Mouse (Mus musculus): Measurements from ENCODE around the gene Tmem9b. TPM values are rescaled to one million over a fixed set of nuclear protein-coding genes. Genes with fewer than 3 reads are reported as not detected.
A peak's percentile ranks its signal among the peaks of the same experiment; 100 is the strongest.

Gene Tmem9b
- total and polyA plus RNA-seq, 3 experiments = 25.6 to 40.3 (median 26.6) TPM

DNA sequence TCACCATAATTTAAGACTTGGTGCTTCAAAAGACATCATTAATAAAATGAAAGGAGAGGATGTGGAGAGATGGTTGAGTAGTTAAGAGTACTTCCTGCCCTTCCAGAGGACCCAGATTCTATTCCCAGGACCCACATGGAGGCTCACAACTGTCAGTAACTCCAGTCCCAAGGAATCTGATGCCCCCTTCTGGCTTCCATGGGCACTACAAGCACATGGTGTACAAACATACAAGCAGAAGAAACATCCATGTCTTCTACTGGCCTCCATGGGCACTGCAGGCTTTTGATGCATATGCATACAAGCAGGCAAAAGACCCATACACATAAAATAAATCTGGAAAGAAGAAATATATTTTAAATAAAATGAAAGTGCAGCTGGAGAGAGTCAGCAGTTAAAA is 52.5 kb downstream of the Tmem9b start:
- in situ Hi-C loops (cut with MboI; ENCODE audit: low pct_ligation_motif_present, low pct_unique_long_range_greater_than_20kb, low sequenced_read_pairs) = loop anchor here (10.0 kb wide), 1 partner anchor 175 kb away; no protein-coding TSS in a partner anchor
- TF ChIP-seq MXI1 (IDR thresholded peaks at IDR 0.05; ENCODE audit: low read depth, low read length) (no peak), HCFC1 (IDR thresholded peaks at IDR 0.05; ENCODE audit: low read depth, low read length) (no peak), MAX (IDR thresholded peaks at IDR 0.05; ENCODE audit: low read length) (no peak), MEF2A (IDR thresholded peaks at IDR 0.05; ENCODE audit: borderline replicate concordance, low read depth, low read length) (no peak), BHLHE40 (IDR thresholded peaks at IDR 0.05; ENCODE audit: low read depth, low read length) (no peak), CTCF (conservative IDR thresholded peaks at IDR 0.05 in 1 of 2, IDR thresholded peaks at IDR 0.05 in 1 of 2; ENCODE audit: low read depth in 2 of 2, low read length in 2 of 2) (peak; percentile 6 to 53; a peak in 2 of 4 replicates), UBTF (IDR thresholded peaks at IDR 0.05; ENCODE audit: low read depth, low read length) (no peak), TBP (conservative IDR thresholded peaks at IDR 0.05; ENCODE audit: low read depth, low read length) (no peak), USF2 (conservative IDR thresholded peaks at IDR 0.05; ENCODE audit: low read depth, low read length) (no peak), ZMIZ1 (IDR thresholded peaks at IDR 0.05; ENCODE audit: low read depth, low read length) (no peak), JUN (IDR thresholded peaks at IDR 0.05; ENCODE audit: insufficient read depth, low read depth, low read length) (no peak), SMC3 (IDR thresholded peaks at IDR 0.05; ENCODE audit: low read depth, low read length) (peak; percentile 27; the same call in 1 of the 2 replicates), MYC (IDR thresholded peaks at IDR 0.05; ENCODE audit: low read depth, low read length) (no peak), MAFK (IDR thresholded peaks at IDR 0.05; ENCODE audit: insufficient replicate concordance, low read length) (no peak), RAD21 (IDR thresholded peaks at IDR 0.05; ENCODE audit: low read depth, low read length) (peak; percentile 14), CHD2 (IDR thresholded peaks at IDR 0.05; ENCODE audit: low read length) (no peak), POLR2AphosphoS2 (IDR thresholded peaks at IDR 0.05; ENCODE audit: low read depth, low read length) (no peak), GABPA (IDR thresholded peaks at IDR 0.05; ENCODE audit: insufficient replicate concordance, low read depth, low read length) (no peak), RCOR1 (conservative IDR thresholded peaks at IDR 0.05; ENCODE audit: low read depth, low read length) (no peak)
- Histone ChIP-seq H3K27ac (ENCODE audit: insufficient read depth, low read depth) (no peak overlapping the region), H3K4me1 (ENCODE audit: control insufficient read depth in 1 of 2, insufficient read depth in 2 of 2) (peaks cover 3 to 11% of the 10 kb centered on the region in 2 experiments; a peak in 3 of 4 replicates), H3K36me3 (replicated peaks in 1 of 2; ENCODE audit: control insufficient read depth in 1 of 2, insufficient read depth in 1 of 2, low read length in 1 of 2) (no peaks in the 10 kb centered on the region), H3K9me3 (replicated peaks; ENCODE audit: low read length) (no peaks in the 10 kb centered on the region), H3K4me2 (ENCODE audit: insufficient read depth, low read depth, poor library complexity, severe bottlenecking) (no peak overlapping the region), H3K27me3 (replicated peaks) (no peaks in the 10 kb centered on the region), H3K4me3 (replicated peaks in 1 of 3; ENCODE audit: low read depth in 2 of 3, low read length in 2 of 3, poor library complexity in 1 of 3) (no peak overlapping the region), H3K79me2 (replicated peaks; ENCODE audit: control insufficient read depth, extremely low read depth, insufficient read depth, poor library complexity, severe bottlenecking) (no peaks in the 10 kb centered on the region; the same call in 1 of the 2 replicates), H3K9ac (ENCODE audit: insufficient read depth, low read depth) (no peak overlapping the region)
- dilution Hi-C loops (cut with MboI; ENCODE audit: extremely low pct_ligation_motif_present, extremely low pct_unique_long_range_greater_than_20kb, low sequenced_read_pairs) = no loop called here
- DNase-seq (ENCODE audit: extremely low read depth) = no peak

DNA sequence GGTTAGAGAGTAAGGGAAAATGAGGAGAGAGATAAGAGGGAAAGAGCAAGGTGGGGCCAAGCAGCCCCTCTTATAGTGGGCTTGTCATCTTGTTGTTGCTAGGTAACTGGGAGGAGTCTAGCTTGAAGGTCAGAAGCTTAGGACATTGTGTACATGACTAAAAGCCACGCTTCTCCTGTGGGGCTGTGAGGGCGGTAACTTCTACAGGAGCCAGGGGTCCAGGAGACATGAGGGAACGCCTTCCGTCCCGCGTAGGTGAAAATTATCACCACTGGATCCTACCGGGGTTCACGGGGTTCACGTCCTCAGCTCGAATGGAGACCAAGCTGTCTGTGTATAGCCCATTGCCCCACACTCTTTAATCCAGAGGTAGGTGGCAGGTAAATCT is 57.3 kb downstream of the Tmem9b start:
- H3K27ac ChIP-seq (ENCODE audit: insufficient read depth, low read depth) = no peak overlapping the region
- DNase-seq (ENCODE audit: extremely low read depth) = no peak
- dilution Hi-C loops (cut with MboI; ENCODE audit: extremely low pct_ligation_motif_present, extremely low pct_unique_long_range_greater_than_20kb, low sequenced_read_pairs) (no loop called here), in situ Hi-C loops (cut with MboI; ENCODE audit: low pct_ligation_motif_present, low pct_unique_long_range_greater_than_20kb, low sequenced_read_pairs) (no loop called here)
- no peak overlapping the region for H3K4me2 ChIP-seq (ENCODE audit: insufficient read depth, low read depth, poor library complexity, severe bottlenecking)
- no peak overlapping the region for H3K4me3 ChIP-seq (replicated peaks in 1 of 3; ENCODE audit: low read depth in 2 of 3, low read length in 2 of 3, poor library complexity in 1 of 3)
- H3K4me1 ChIP-seq (ENCODE audit: control insufficient read depth in 1 of 2, insufficient read depth in 2 of 2) = no peaks in the 10 kb centered on the region; a peak in 1 of 4 replicates
- TF ChIP-seq SIN3A (IDR thresholded peaks at IDR 0.05; ENCODE audit: low read length) (no peak), USF2 (conservative IDR thresholded peaks at IDR 0.05; ENCODE audit: low read depth, low read length) (no peak)
- no peaks in the 10 kb centered on the region for H3K79me2 ChIP-seq (replicated peaks; ENCODE audit: control insufficient read depth, extremely low read depth, insufficient read depth, poor library complexity, severe bottlenecking)
- H3K9ac ChIP-seq (ENCODE audit: insufficient read depth, low read depth) = no peak overlapping the region
- no peaks in the 10 kb centered on the region for H3K36me3 ChIP-seq (replicated peaks in 1 of 2; ENCODE audit: control insufficient read depth in 1 of 2, insufficient read depth in 1 of 2, low read length in 1 of 2)
- no peaks in the 10 kb centered on the region for H3K9me3 ChIP-seq (replicated peaks; ENCODE audit: low read length)
- no peaks in the 10 kb centered on the region for H3K27me3 ChIP-seq (replicated peaks)
